Mouse (Mus musculus) layer of hippocampus, adult 2 months (tissue): ENCODE results near the gene Plekha1. TPM values are rescaled to one million over a fixed set of nuclear protein-coding genes. Genes with fewer than 3 reads are reported as not detected.

Experiments used
- DNase-seq, 2 experiments: peaks; one replicate each; pipeline ENCODE4 v3.0.0; 2022; ENCODE audit warnings: low spot score in 2 of 2
- H3K27ac ChIP-seq: fragments of 200-600 bp; 2 replicates; pipeline ENCODE4 v1.8.1; 2022
- H3K4me3 ChIP-seq: fragments of 200-600 bp; 2 replicates; pipeline ENCODE4 v1.8.1; 2022; ENCODE audit warnings: mild to moderate bottlenecking
- CTCF ChIP-seq: fragments of 200-600 bp; conservative IDR thresholded peaks from 2 replicates; pipeline ENCODE4 v1.8.1; 2022; ENCODE audit warnings: antibody characterized with exemption, mild to moderate bottlenecking, moderate library complexity
- microRNA-seq, 2 experiments: library from miRNA; unstranded; fragments of <30 nt; microRNA quantifications; one replicate each; pipeline ENCODE4 v1.2.0; 2021
- total RNA-seq, 2 experiments: library from RNA; stranded (reverse); gene quantifications; 2 replicates each; pipeline ENCODE4 v1.2.3; 2021

Gene Plekha1
- total RNA-seq, 2 experiments from 2014 or later = 87.1 to 91.2 TPM

GRCm38 (mm10) chr7:130958551-130958950 lies 93.0 kb downstream of the Plekha1 start:
- no peak for TF ChIP-seq CTCF
- no peak for DNase-seq
- Histone ChIP-seq H3K4me3 (no peak overlapping the region), H3K27ac (peak overlapping the region; percentile 68; the same call in 1 of the 2 replicates)

GRCm38 (mm10) chr7:130959868-130960267 lies 94.3 kb downstream of the Plekha1 start:
- no peak for TF ChIP-seq CTCF
- Histone ChIP-seq H3K4me3 (no peak overlapping the region), H3K27ac (peak overlapping the region; percentile 68)
- DNase-seq = no peak

- Histone ChIP-seq H3K27ac (no peak overlapping the region; the same call in 1 of the 2 replicates), H3K4me3 (no peak overlapping the region)
- no peak for TF ChIP-seq CTCF
- no peak for DNase-seq
These were observed 95.9 kb downstream of the Plekha1 start for GRCm38 (mm10) chr7:130961429-130961828.

Small RNA genes lying within 50 kb of the gene (microRNA-seq; reads per million reads assigned to microRNA genes)
- 0 to 0.37 reads per million in 2 experiments for gene Mir7061

Other genes starting within 250 kb of the Plekha1 start
- gene Btbd16, start 91.7 kb upstream of the Plekha1 start, total RNA-seq = under 1 TPM; 0.49 to 0.96 TPM
- 100 to 1,000 TPM; 239 to 255 TPM for gene Htra1, start 70.4 kb downstream of the Plekha1 start, total RNA-seq
- not detected for gene Dmbt1, start 166.3 kb downstream of the Plekha1 start, total RNA-seq